Mouse (Mus musculus): ENCODE results near the gene Dok7. TPM values are rescaled to one million over a fixed set of nuclear protein-coding genes. Genes with fewer than 3 reads are reported as not detected.

Dok7 gene
- 0.56 and 0.57 TPM in 2 replicates for polyA plus RNA-seq (2012; rRNA removed; ENCODE audit: low replicate concordance)

DNA sequence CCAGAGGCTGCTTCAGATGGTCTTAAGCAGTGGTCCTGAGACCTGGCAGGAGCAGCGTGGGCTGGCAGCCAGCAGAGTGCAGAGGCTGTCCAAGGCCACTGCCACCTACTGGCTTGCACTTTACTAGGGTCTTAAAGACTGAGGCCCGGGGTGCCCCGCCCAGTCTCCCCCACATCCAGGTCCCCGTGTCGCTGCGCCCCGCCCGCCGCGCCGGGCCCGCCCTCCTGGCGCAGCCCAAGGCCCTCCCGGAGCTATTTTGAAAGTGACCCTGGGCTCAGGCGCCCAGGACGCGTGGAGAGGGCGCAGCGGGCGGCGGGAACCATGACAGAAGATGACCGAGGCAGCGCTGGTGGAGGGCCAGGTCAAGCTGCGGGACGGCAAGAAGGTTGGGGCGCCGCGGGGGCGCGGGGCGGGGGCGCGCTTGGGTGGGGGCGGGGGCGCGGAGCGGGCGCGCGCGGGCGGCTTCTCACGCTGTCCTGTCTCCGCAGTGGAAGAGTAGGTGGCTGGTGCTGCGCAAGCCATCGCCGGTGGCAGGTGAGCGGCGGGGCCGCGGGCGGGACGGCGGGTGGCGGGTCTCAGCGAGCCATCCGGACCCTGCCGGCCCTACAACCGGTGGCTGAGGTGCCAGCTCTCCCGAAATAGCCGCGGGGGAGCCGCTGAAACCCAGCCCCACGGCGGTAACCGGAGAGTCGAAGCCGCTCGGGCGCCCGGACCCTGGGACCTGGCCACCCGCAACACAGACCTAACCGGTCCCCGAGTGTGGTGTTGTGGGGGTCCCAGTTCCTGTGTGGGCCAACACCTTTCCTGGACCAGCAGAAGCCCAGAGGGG lies at the start of gene Dok7:
TSS of gene Dok7 (plus strand) at position 163 of the 829 bp plus-strand sequence.

DNA sequence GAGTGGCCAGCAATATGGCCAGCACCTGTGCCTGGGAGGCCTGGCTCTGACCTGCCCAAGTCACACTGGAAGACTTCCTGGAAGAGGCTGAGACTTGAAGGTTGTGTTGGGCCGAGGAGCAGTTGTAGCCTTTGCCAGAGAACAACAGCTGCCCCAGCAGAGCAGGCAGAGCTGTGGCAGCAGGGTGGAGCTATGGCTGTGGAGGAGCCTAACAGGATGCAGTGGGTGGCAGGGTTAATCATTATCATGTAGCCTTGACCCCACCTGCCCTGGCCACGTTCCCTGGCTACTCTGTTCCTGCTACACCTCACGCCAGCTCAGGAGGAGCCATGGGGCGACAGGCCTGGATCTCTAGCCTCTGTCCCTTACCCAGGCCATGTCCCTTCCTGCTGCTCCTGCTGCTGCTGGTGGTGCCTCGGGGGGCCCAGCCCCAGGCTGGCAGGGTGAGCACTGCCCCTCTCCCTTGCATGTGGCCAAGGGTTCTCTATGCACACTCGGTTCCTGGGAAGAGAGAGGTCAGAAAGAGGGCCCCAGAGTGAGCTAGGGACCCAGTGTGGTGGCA lies 15.2 kb upstream of the Dok7 start, which contains the start of gene Hgfac:
TSS of gene Hgfac (plus strand) at position 242 of the 562 bp plus-strand sequence.

DNA sequence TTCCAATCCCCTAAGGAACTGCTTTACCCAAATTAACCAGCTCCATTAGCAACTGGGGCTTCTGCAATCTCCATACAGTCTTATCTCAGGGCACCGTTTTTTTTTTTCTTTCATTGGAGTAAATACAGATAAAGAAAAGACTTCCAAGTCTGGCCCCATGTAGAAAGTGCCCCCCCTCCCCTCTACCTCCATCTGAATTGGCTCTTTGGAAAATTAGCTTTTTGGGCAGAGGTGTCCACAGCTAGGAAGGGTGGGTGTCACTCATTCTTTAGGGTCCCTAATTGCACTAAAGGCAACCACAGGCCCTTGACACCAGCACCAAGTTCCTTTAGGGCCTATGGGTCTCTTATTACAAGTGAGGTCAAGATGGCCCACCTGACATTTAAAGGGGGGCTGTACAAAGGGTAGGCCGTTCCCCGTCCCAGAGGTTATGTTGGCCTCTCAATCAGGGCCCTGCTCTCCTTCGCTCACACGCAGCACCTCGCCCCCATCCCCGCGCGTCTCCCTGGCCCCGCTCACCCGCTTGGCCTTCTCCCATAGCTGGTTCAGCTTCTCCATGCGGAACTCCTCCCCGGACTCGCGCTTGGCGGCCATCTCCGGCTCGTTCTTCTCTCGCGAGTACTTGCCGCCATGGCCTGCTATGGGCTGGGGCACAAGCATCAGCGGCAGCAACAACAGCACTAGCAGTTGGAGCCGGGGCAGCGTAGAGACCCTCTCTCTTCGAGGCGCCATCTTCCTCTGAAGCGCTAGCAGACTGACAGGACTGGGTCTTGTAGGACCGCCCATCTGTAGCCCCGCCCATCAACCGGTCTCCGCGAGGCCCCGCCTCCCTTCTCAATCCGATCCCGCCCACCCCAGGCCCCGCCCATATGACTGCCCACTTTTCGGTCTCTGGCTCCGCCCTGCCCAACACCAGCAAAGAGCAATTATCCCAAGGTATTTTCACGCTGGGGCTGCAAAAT lies 48.7 kb downstream of the Dok7 start, which contains the start of gene Lrpap1:
TSS of gene Lrpap1 (minus strand) at position 807 of the 962 bp plus-strand sequence.

Other genes starting within 250 kb of the Dok7 start
- gene Msantd1, start 148.8 kb upstream of the Dok7 start, polyA plus RNA-seq (2012; rRNA removed; ENCODE audit: low replicate concordance) = 2.5 and 3.9 TPM in 2 replicates
- gene Rgs12, start 107.3 kb upstream of the Dok7 start, polyA plus RNA-seq (2012; rRNA removed; ENCODE audit: low replicate concordance) = 22.5 and 29.8 TPM in 2 replicates
- 3.5 and 11.3 TPM in 2 replicates for gene Hgfac, start 15.3 kb upstream of the Dok7 start, polyA plus RNA-seq (2012; rRNA removed; ENCODE audit: low replicate concordance)
- 104 and 121 TPM in 2 replicates for gene Lrpap1, start 49.0 kb downstream of the Dok7 start, polyA plus RNA-seq (2012; rRNA removed; ENCODE audit: low replicate concordance)
- gene Adra2c, start 221.6 kb downstream of the Dok7 start, polyA plus RNA-seq (2012; rRNA removed; ENCODE audit: low replicate concordance) = 0.44 and 1.9 TPM in 2 replicates